Mouse (Mus musculus) leukemia stem cell, adult 10-12 weeks (primary cell): ENCODE data around the gene Avpr1b. TPM values are rescaled to one million over a fixed set of nuclear protein-coding genes. Genes with fewer than 3 reads are reported as not detected.

Source experiments
- polyA plus RNA-seq: library from polyadenylated mRNA; stranded (reverse); fragments of >175 nt; gene quantifications from 2 replicates; pipeline ENCODE4 v1.2.3, GENCODE M21; 2012; ENCODE audit warnings: low replicate concordance

Gene Avpr1b
- polyA plus RNA-seq = not detected in 2 replicates

DNA sequence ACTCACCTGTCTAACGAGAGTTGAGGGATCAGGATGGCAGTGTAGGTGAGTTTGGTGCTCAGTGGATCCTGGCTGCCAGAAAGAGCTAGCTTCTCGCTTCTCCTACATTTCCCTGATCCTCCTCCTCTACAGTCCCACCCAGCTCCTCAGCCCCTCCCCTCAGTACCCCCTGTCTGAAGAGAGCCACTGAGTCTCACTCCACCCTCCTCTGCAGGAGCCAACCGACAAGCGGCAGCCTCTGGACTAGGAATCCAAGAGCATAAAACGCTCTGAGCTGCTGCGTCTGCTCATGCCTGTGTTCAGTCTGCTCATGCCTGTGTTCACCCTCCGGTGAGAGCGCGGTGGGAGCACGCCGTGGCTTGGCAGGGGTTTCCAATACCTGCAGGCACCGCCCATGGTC is at the start of gene Avpr1b:
Gene Avpr1b (plus strand): TSS at position 335 of the 400 bp plus-strand sequence.

DNA sequence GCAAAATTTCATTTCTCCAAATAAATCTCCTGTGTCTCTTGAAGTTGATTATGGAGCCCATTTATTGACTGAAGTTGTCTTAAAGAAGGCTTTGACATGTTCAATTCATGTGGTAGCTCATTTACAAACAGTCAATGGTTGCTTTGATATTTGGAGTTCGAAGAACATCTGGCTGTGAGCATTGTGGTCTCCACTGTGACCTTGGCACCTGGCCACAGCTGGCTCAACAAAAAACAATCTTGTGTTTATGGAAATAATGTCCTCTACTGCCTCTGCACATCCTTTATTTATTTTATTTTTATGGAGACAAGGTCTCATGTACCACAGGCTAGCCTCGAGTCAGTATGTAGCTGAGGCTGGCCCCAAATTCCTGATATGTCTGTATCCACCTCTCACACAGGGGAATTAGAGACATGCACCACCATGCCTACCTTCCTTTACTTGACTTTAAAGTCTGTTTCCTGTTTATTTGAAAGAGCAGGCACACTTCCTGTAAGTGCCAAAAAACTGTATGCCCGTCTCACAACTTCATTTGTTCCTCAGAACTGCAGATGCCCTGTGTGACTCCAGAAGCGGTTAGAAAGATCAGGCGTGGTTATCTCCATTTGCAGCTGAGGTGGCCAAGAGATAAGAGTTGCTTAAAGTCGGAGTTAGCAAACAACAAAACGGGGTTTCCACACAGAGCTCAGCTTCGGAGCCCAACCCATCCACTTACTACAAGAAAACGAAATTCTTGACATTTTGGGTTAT is 38.9 kb downstream of the Avpr1b start, which contains the start of gene Ctse:
Gene Ctse (plus strand): TSS at position 516 of the 750 bp plus-strand sequence.

Other genes with a start within 250 kb of the Avpr1b start
- 4.0 and 13.7 TPM in 2 replicates for gene Srgap2, start 71.9 kb upstream of the Avpr1b start, polyA plus RNA-seq
- 1.3 and 1.8 TPM in 2 replicates for gene Fam72a, start 71.3 kb upstream of the Avpr1b start, polyA plus RNA-seq
- 68.5 and 139 TPM in 2 replicates for gene Ctse, start 39.1 kb downstream of the Avpr1b start, polyA plus RNA-seq
- 0.21 and 0.54 TPM in 2 replicates for gene Rab7b, start 89.5 kb downstream of the Avpr1b start, polyA plus RNA-seq
- gene Slc26a9, start 144.8 kb downstream of the Avpr1b start, polyA plus RNA-seq = not detected in 2 replicates
- gene Pm20d1, start 198.1 kb downstream of the Avpr1b start, polyA plus RNA-seq = 0.06 and 0.16 TPM in 2 replicates
- gene Slc41a1, start 228.3 kb downstream of the Avpr1b start, polyA plus RNA-seq = 3.9 and 14.9 TPM in 2 replicates